ENCODE assay signal across 12 mouse cellular contexts in the genomic region with DNA sequence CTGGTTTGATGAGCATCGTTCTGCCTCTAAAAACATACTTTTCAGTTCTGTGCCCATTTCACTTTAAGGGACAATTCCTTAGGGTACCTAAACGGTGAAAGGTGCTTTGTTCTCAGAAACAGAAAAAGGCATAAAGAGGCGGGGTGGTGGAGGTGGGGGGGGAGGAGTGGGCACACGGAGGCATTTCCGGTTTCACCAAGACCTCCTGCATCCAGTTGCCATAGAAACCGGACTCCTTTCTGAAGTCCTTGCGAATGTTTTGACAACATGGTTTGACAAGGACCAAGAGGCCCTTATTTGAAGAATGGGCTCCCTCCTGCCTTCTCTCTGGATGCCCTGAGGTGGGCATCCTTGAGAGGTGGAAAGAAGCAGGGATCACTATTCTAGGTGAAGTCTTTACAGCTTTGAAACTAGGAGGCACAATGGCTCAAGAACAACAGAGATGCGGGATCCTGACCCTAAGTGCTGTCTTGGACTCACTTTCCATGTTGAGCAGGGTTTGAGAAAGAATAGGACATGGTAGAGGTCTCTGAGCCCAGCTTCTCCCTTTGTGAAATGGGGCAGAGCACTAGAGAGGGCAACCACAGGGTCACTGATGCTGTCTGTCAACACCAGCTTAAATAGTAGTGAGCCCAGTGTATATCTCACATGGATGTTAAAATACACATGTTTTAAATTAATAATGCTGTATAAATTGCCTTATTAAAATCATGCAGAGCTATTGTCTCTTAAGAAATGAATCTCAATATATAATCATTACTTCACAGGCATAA. TPM values are rescaled to one million over a fixed set of nuclear protein-coding genes. Genes with fewer than 3 reads are reported as not detected.
DNase-seq lines count a peak whose midpoint lies in the region.
"Had no signal": no experiment of that assay in that cellular context is flagged by ENCODE, and none has a peak within 500 bp of the region (broad histone marks: within the 10 kb centered on the region; RNA-seq: fewer than 3 reads in every experiment).

No protein-coding gene starts in this region.

- H3K27ac ChIP-seq in midbrain, embryonic 10.5 days (replicated peaks) = no peak overlapping the region
- H3K27ac ChIP-seq: heart, embryonic 15.5 days; lung, embryonic 15.5 days had no signal

- DNase-seq in left cerebral cortex, postnatal 4 days = peak; percentile 5
- DNase-seq in left cerebral cortex, adult 9 months (ENCODE audit: low spot score in 2 of 2) = no peak
- peak; percentile 75 for DNase-seq in forelimb bud, embryonic 11.5 days (ENCODE audit: low read depth, low spot score)
- peak; percentile 12 for DNase-seq in midbrain, embryonic 10.5 days (ENCODE audit: low spot score)
- peak; percentile 41 for DNase-seq in retina, postnatal 1 day
- DNase-seq in heart, postnatal 4 days = no peak
- DNase-seq in urinary bladder, postnatal 10 days (ENCODE audit: low spot score) = no peak
- no peak for DNase-seq in right cerebral cortex, adult 18-20 months
- DNase-seq: cerebellum, postnatal 36 days; kidney, adult 8-10 months had no signal

- 0 out of 2 replicates have a peak, but pooled peaks cover 5% of the 10 kb centered on the region for H3K27me3 ChIP-seq in midbrain, embryonic 10.5 days (ENCODE audit: low read depth, poor library complexity, severe bottlenecking)
- H3K27me3 ChIP-seq: heart, embryonic 15.5 days; lung, embryonic 15.5 days had no signal

- no peak overlapping the region for H3K4me3 ChIP-seq in midbrain, embryonic 10.5 days
- H3K4me3 ChIP-seq: heart, embryonic 15.5 days; lung, embryonic 15.5 days had no signal

- no peaks in the 10 kb centered on the region for H3K9me3 ChIP-seq in midbrain, embryonic 10.5 days (replicated peaks)
- H3K9me3 ChIP-seq: heart, embryonic 15.5 days; lung, embryonic 15.5 days had no signal

- H3K4me1 ChIP-seq in midbrain, embryonic 10.5 days = peaks cover 4% of the 10 kb centered on the region; the same call in 1 of the 2 replicates
- H3K4me1 ChIP-seq: heart, embryonic 15.5 days; lung, embryonic 15.5 days had no signal

- 32% methylated on average over 8 of the region's 8 CpGs for WGBS in midbrain, embryonic 10.5 days

- intact Hi-C loops in left cerebral cortex, postnatal 4 days (cut with DNase I) = no loop called here

- no peaks in the 10 kb centered on the region for H3K36me3 ChIP-seq in midbrain, embryonic 10.5 days
- H3K36me3 ChIP-seq: heart, embryonic 15.5 days; lung, embryonic 15.5 days had no signal

RNA-seq across cellular contexts. Expression of gene Bex3, which starts 43.9 kb away (rescaled TPM):
- total RNA-seq in left cerebral cortex, postnatal 4 days (2021) = 100 to 1,000 TPM; 315 to 358 TPM
- polyA plus RNA-seq in midbrain, embryonic 10.5 days (2016; fragmentation: Nextera tagmentation; extraction: Ambion mirVana) = 627 and 636 TPM in 2 replicates
- total RNA-seq in heart, postnatal 4 days (2021) = 100 to 1,000 TPM; 191 to 204 TPM

Comparison
In these comparisons a context has a peak if more than half of its experiments do, and no peak if none do; other contexts are left out.
1. DNase-seq: peak in left cerebral cortex, postnatal 4 days (single experiment), forelimb bud, embryonic 11.5 days (single experiment), midbrain, embryonic 10.5 days (single experiment) and retina, postnatal 1 day (single experiment); none in left cerebral cortex, adult 9 months (0 of 2), heart, postnatal 4 days (single experiment), urinary bladder, postnatal 10 days (single experiment) and right cerebral cortex, adult 18-20 months (single experiment).